Mouse (Mus musculus) hindbrain, embryonic 12.5 days (tissue): ENCODE measurements around the gene Mroh3. TPM values are rescaled to one million over a fixed set of nuclear protein-coding genes. Genes with fewer than 3 reads are reported as not detected.
A peak's percentile ranks its signal among the peaks of the same experiment; 100 is the strongest.

Experiments
- ATAC-seq: fragments of 200-750 bp; cut with Nextera tagmentation; 2 replicates; pipeline ENCODE4 v1.8.0; 2017; ENCODE audit warnings: moderate TSS enrichment; ENCODE audit not compliant: low FRiP score
- H3K27ac ChIP-seq: fragments of 300-500 bp; sonication (generic); 2 replicates; pipeline ENCODE4 v1.5.1; 2016; ENCODE audit warnings: mild to moderate bottlenecking
- H3K27me3 ChIP-seq: fragments of 300-500 bp; sonication (generic); 2 replicates; pipeline ENCODE4 v1.6.1; 2016; ENCODE audit warnings: mild to moderate bottlenecking
- H3K36me3 ChIP-seq: fragments of 300-500 bp; sonication (generic); 2 replicates; pipeline ENCODE4 v1.6.1; 2016; ENCODE audit warnings: mild to moderate bottlenecking
- H3K4me1 ChIP-seq: fragments of 300-500 bp; sonication (generic); 2 replicates; pipeline ENCODE4 v1.6.1; 2016
- H3K4me2 ChIP-seq: fragments of 300-500 bp; sonication (generic); replicated peaks from 2 replicates; pipeline ENCODE4 v1.6.1; 2016; ENCODE audit warnings: mild to moderate bottlenecking
- H3K4me3 ChIP-seq: fragments of 300-500 bp; sonication (generic); 2 replicates; pipeline ENCODE4 v1.5.1; 2016; ENCODE audit warnings: mild to moderate bottlenecking
- H3K9ac ChIP-seq: fragments of 300-500 bp; sonication (generic); 2 replicates; pipeline ENCODE4 v1.6.1; 2016; ENCODE audit warnings: mild to moderate bottlenecking, moderate library complexity
- H3K9me3 ChIP-seq: fragments of 300-500 bp; sonication (generic); replicated peaks from 2 replicates; pipeline ENCODE4 v1.6.1; 2016; ENCODE audit warnings: mild to moderate bottlenecking
- WGBS: fragments of 180-500 bp; shearing (Covaris S2); methylation state at CpG from one replicate; pipeline ENCODE4 v1.1.7; 2016; 5-methylcytosine and 5-hydroxymethylcytosine counted together
- polyA plus RNA-seq: library from polyadenylated mRNA; unstranded; fragments of >200 nt; fragmentation: Nextera tagmentation; extraction: Ambion mirVana; gene quantifications from 2 replicates; pipeline ENCODE4 v1.2.1, GENCODE M21; 2016

The Mroh3 gene
- polyA plus RNA-seq, 1 experiment from 2014 or later = 0.34 TPM

- H3K4me1 ChIP-seq = peaks cover 79% of the 10 kb centered on the region
- no peak for ATAC-seq
- no peaks in the 10 kb centered on the region for H3K36me3 ChIP-seq
- WGBS = 29% methylated on average over 10 of the region's 10 CpGs
- peak overlapping the region; percentile 93 for H3K27ac ChIP-seq
- H3K9me3 ChIP-seq = no peaks in the 10 kb centered on the region
- peak overlapping the region; percentile 71 for H3K4me2 ChIP-seq
- no peaks in the 10 kb centered on the region for H3K27me3 ChIP-seq
- peak overlapping the region; percentile 96 for H3K9ac ChIP-seq
- H3K4me3 ChIP-seq = peak overlapping the region; percentile 82
Measured at GRCm38 (mm10) chr1:136132386-136133201, 80.0 kb downstream of the Mroh3 start.

Other genes starting within 250 kb of the Mroh3 start
- gene Igfn1, start 206.5 kb downstream of the Mroh3 start, polyA plus RNA-seq = not detected in 2 replicates
- 137 and 141 TPM in 2 replicates for gene Tmem9, start 204.7 kb downstream of the Mroh3 start, polyA plus RNA-seq
- gene Ascl5, start 162.0 kb downstream of the Mroh3 start, polyA plus RNA-seq = not detected in 2 replicates
- 0.18 and 1.3 TPM in 2 replicates for gene Cacna1s, start 160.1 kb downstream of the Mroh3 start, polyA plus RNA-seq
- gene Kif21b, start 81.4 kb downstream of the Mroh3 start, polyA plus RNA-seq = 39.1 and 44.7 TPM in 2 replicates
- 13.2 and 13.8 TPM in 2 replicates for gene Inava, start 21.4 kb upstream of the Mroh3 start, polyA plus RNA-seq
- gene Gpr25, start 48.0 kb upstream of the Mroh3 start, polyA plus RNA-seq = not detected in 2 replicates
- 38.2 and 39.7 TPM in 2 replicates for gene Camsap2, start 133.3 kb upstream of the Mroh3 start, polyA plus RNA-seq
- 17.5 and 18.2 TPM in 2 replicates for gene Ddx59, start 202.4 kb upstream of the Mroh3 start, polyA plus RNA-seq